Mouse (Mus musculus): ENCODE data around the gene Wsb2. TPM values are rescaled to one million over a fixed set of nuclear protein-coding genes. Genes with fewer than 3 reads are reported as not detected.
"Not testable (repeated sequence)": the region's sequence is repeated elsewhere in the genome, so short reads cannot be mapped to it uniquely, and the experiment has no call there.

Wsb2 gene
- polyA plus RNA-seq, 1 experiment, result 86.6 TPM

- DNase-seq (ENCODE audit: low spot score), result peak; percentile 42
These were observed 557 bp upstream of the Wsb2 start for GRCm38 (mm10) chr5:117356365-117357128.

GRCm38 (mm10) chr5:117357478-117358247 lies 559 bp downstream of the Wsb2 start:
- DNase-seq (ENCODE audit: low spot score), result no peak

GRCm38 (mm10) chr5:117358248-117358630 lies 1.1 kb downstream of the Wsb2 start:
- no peak for DNase-seq (ENCODE audit: low spot score)

GRCm38 (mm10) chr5:117358725-117359124 lies 1.6 kb downstream of the Wsb2 start:
- DNase-seq (ENCODE audit: low spot score), result no peak

- DNase-seq (ENCODE audit: low spot score), result no peak
These were observed 2.6 kb downstream of the Wsb2 start for GRCm38 (mm10) chr5:117359497-117360227.

- no peak for DNase-seq (ENCODE audit: low spot score)
These were observed 3.1 kb downstream of the Wsb2 start for GRCm38 (mm10) chr5:117360228-117360515.

- no peak for DNase-seq (ENCODE audit: low spot score)
These were observed 3.8 kb downstream of the Wsb2 start for GRCm38 (mm10) chr5:117360631-117361541.

GRCm38 (mm10) chr5:117361590-117361989 lies 4.5 kb downstream of the Wsb2 start:
- no peak for DNase-seq (ENCODE audit: low spot score)

- peak; percentile 45 for DNase-seq (ENCODE audit: low spot score)
These were observed 6.1 kb downstream of the Wsb2 start for GRCm38 (mm10) chr5:117363066-117363782.

GRCm38 (mm10) chr5:117364821-117365220 lies 7.7 kb downstream of the Wsb2 start:
- DNase-seq (ENCODE audit: low spot score), result no peak

- no peak for DNase-seq (ENCODE audit: low spot score)
These were observed 8.9 kb downstream of the Wsb2 start for GRCm38 (mm10) chr5:117365904-117366561.

- DNase-seq (ENCODE audit: low spot score), result no peak
These were observed 10.1 kb downstream of the Wsb2 start for GRCm38 (mm10) chr5:117367206-117367605.

GRCm38 (mm10) chr5:117370592-117370991 lies 13.5 kb downstream of the Wsb2 start:
- no peak for DNase-seq (ENCODE audit: low spot score)

GRCm38 (mm10) chr5:117373418-117373817 lies 16.3 kb downstream of the Wsb2 start:
- no peak for DNase-seq (ENCODE audit: low spot score)

GRCm38 (mm10) chr5:117374372-117375049 lies 17.4 kb downstream of the Wsb2 start:
- no peak for DNase-seq (ENCODE audit: low spot score)

GRCm38 (mm10) chr5:117376331-117376761 lies 19.2 kb downstream of the Wsb2 start:
- no peak for DNase-seq (ENCODE audit: low spot score)

- DNase-seq (ENCODE audit: low spot score), result not testable (repeated sequence)
These were observed 20.6 kb downstream of the Wsb2 start for GRCm38 (mm10) chr5:117377731-117378130.

GRCm38 (mm10) chr5:117380199-117380598 lies 23.1 kb downstream of the Wsb2 start:
- DNase-seq (ENCODE audit: low spot score), result no peak

- DNase-seq (ENCODE audit: low spot score), result no peak
These were observed 24.7 kb downstream of the Wsb2 start for GRCm38 (mm10) chr5:117381785-117382184.

GRCm38 (mm10) chr5:117383198-117383597 lies 26.1 kb downstream of the Wsb2 start:
- DNase-seq (ENCODE audit: low spot score), result no peak

Data from urinary bladder, adult 2 months (tissue).